Mouse (Mus musculus): ENCODE measurements around the gene Mlana.

Mlana gene

DNA sequence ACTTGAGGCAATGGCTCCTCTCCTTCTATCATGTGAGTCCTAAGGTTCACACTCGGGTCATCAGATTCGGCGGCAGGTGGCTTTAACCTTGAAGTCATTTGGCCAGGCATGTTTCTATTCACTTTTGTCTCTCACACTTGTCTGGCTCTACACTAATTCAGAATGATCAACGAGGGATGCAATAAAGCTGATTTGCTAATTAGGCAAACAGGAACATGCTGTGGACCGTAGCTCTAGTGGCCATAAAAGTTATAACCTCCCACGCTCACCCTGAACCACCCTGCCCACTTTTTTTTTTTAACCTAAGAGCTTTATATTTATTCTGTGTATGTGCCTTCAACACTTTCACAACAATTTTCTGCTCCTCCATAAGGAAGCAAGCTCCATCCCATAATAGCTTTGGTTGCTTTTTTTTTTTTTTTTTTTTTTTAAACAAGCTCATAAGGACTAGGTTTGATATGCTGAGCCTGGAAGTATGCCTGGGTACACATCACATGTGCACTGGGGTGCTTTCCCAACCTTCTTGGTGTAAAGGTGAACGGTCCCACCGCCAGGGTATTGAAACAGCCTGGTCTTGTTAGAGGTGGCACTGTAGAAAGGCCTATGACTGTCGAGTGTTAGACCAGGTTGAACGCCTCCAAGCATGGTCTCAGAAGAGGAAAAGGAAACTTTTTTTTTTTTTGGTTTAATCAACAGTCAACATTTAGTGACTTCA is 21.0 kb upstream of the Mlana start:
- DNase-seq: no peak

DNA sequence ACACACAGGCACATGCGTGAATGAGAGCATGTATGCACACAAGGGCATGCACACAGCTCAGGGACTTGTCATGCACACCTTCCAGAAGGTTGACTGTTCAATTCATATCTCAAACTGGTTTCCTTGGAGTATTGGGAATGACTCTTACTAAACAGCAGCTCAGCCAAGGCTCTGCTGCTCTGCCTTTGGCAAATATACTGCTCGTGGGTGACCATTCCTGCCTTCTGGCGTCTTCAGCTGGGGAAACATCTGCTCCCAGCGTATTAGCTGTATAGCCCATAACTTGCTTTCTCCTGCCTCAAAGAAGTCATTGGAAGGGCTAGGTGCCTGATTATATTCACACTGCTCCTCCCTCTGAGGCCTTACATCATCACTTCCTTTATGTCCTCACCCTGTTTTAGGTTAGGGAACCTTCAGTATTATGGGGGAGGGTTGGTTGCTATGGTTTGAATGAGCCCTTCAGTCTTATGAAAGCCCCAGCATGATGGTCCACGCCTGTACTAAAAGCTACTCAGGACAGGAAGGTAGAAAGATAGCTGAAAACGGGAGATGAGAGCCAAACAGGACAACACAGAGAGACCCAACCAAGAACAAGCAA is 19.3 kb upstream of the Mlana start:
- DNase-seq: no peak

GRCm38 (mm10) chr19:29680182-29681152 is 17.2 kb upstream of the Mlana start:
- no peak for DNase-seq

- peak; percentile 78 for DNase-seq
Measured at GRCm38 (mm10) chr19:29683844-29684540, 13.6 kb upstream of the Mlana start.

DNA sequence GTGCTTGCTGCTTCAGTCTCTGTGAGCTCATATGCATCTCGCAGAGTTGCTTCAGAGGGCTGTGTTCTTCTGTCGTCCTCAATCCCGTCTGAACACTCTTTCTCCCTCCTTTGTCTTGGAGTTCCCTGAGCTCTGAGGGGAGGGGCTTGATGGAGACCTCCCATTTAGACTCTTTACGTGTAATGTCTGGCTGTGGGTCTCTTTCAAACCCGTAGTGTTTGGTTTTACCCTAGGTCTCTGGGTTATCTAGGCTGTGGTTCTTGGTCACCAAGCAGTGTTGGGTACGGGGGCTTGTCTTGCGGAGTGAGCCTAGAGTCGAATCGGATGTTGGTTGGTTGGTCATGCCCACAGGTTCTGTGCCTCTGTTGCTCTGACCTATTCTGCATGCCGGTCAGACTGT is 2.6 kb upstream of the Mlana start:
- DNase-seq: no peak

DNA sequence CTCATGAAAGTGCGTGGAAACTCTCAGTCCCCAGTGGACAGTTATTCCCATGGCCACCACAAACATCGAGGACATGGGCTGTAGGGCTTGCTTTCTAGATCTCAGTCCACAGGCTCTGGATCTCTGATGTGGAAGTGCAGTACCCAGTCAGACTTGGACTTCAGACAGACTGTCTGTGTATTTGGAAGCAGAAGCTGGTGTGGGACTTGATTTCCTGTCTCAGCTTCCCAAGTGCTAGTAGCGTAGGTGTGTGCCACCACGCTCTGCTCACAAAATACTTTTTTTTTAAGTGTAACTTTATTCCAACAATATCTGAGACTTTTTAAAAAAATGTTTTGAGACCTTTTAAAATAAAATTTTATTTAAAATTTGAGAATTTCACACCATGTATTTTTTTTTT is 1.3 kb upstream of the Mlana start:
- DNase-seq: no peak

- DNase-seq: no peak
Measured at GRCm38 (mm10) chr19:29696840-29697239, 784 bp upstream of the Mlana start.

DNA sequence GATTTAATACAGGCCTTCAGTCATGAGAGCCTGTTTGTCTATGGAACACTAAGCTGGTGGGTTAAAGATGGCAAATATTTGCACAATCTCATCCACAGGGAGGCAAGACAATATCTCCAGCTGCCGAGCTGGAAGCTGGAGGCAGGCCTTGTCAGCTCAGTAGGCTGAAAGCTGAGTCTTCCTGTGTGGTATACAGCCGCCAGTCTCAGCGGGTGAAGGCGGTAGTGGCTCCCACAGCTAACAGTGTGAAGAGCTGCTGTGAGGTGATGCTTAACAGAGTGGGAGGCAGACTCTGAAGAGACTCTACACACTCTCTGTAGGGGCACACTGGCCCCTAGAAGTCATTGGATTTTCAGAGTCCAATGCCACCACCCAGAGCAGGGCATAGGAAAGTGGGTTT is 4.1 kb downstream of the Mlana start:
- DNase-seq: no peak

- no peak for DNase-seq
Measured at GRCm38 (mm10) chr19:29704436-29704835, 6.8 kb downstream of the Mlana start.

GRCm38 (mm10) chr19:29707314-29707898 is 9.8 kb downstream of the Mlana start:
- DNase-seq: no peak

GRCm38 (mm10) chr19:29708003-29708402 is 10.4 kb downstream of the Mlana start:
- DNase-seq: peak; percentile 33

DNA sequence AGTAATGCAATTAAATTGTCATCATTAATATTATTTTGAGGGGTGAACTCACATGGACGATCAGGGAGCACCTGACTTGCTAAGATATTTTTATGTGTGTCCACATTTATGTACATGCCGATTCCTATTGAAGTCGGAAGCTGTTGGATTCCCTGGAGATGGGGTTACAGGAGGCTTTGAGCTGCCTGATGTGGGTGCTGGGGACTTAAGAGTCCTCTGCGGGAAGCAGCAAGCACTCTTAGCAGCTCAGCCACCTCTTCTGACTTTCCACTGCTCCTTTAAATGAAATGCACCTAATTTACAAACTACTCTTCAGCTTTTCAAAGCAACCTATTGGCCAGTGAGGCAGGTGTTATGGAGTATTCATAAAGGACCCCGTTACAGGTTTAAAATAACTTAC is 10.8 kb downstream of the Mlana start:
- DNase-seq: no peak

DNA sequence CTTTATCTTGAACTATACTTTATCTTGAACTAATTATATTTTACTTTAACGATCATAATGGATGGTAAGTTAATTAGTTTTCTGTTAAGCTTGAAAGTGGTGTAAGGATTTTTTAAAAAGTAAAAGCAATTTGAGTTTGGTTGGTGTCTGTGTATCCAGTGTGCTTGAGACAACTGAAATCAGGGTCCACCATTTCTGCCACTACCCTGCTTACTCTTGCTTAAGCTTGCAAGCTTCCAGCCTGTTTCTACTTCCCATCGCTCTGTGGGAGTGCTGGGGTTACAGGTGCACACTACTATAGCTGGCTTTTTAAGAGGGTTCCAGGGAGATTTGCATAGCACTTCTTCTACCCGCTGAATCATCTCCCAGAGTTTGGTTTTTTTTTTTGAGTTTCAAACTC is 11.8 kb downstream of the Mlana start:
- DNase-seq: no peak

- DNase-seq: no peak
Measured at GRCm38 (mm10) chr19:29713451-29713850, 15.8 kb downstream of the Mlana start.

DNA sequence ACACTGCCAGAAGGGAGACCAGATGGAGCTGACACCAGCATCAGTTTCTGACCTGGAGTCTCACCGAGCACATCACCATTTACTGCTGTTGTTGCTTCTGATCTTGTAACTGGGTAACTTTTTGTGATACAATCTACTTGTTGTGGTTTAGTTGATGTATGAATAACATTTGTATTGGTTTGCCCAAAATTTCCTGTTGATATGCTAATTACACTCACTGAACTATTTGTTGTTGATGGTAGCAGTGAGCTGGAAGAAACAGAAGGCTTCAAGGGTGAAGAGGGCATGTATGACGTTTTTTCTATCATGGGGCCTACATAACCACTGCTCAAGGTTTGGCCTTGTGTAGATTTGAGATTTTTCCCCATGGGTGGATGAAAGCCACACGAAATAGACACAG is 20.2 kb downstream of the Mlana start:
- DNase-seq: no peak

DNA sequence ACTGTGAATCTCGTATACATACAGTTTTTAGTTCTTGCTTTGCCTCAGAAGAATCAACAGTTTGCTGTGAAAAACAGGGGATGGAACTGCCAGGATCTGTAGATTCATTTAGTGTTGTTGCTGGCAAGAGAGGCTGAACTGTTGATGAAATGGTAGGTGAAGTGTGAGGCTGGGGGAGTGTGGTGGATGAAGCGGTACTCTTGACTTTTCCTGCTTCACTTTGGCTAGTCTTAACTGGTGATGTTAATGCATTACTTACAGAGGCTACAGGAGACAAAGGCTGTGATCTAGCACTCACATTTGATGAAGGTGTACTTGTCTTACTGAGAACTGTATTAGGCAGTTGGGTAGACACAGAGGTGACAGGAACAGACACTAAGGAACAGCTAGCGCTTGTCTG is 20.9 kb downstream of the Mlana start:
- DNase-seq: no peak

GRCm38 (mm10) chr19:29735421-29735820 is 37.8 kb downstream of the Mlana start:
- DNase-seq: no peak

DNA sequence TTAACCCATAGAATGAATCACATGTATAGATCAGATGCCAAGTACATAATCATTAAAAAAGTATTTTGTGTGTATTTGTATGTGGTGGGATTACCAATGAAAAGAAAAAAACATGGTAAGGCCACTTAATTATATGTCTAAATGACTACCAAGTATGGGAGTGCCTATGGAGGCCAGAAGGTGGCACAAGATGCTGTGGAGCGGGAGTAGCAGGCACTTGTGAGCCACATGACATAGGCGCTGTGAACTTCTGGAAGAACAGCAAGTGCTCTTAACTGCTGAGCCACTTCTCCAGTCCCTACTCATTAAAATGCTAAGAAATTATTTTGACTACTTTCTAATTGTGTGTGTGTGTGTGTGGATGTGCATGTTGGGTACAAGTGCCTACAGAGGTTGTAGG is 42.0 kb downstream of the Mlana start:
- DNase-seq: peak; percentile 10

DNA sequence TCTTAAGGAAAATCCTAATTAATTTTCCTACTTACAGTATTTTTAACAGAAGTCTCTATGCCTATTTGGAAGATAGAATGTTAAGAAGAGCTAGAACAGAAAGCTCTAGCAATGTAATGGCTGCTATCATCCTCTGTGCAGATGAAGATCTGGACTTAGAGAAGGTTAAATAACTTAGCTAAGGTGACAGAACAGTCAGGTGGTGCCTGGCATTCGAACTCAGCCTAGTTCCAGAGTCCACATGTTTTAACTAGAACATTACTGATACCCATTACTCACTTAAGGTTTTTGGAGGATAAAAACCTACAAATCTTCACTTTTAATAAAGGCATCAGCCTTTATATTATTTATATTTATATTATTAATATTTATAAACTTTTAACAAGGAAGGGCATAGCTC is 43.0 kb downstream of the Mlana start:
- no peak for DNase-seq

DNA sequence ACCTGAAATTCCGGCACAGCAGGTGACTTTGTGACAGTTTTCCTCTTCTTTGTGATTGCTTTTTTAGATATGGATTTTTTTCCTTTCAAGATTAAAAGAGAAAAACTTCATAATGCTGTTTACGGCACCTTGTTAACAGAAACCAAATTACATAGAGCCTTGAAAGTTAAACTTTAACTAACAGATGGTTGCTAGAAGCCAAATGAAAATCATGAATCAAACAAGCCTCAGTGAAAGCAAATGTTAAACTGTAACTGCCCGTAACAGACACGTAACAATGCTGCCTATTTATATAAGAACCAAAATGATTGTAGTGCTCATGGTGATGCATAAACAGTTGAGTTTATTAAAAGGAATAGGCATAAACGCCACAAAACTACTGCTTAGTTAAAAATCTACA is 45.9 kb downstream of the Mlana start:
- no peak for DNase-seq

DNA sequence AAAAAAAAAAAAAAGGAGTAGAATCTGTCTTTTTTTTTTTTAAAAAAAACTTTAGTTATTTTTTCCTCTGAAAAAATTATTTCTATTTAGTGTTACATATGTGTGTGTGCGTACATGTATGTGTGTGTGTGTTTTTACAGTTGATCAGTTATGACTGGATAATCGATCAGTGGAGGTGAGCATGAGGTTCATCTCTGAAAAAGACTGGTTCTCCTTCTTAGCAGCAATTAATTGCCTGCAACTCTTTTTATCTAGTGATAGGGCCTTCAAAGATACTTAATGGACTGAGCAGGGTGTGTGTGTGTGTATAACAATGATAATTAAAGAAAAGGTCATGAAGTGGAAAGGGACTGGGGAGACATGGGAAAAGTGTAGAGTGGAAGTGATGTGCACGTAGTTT is 53.4 kb downstream of the Mlana start:
- no peak for DNase-seq

DNA sequence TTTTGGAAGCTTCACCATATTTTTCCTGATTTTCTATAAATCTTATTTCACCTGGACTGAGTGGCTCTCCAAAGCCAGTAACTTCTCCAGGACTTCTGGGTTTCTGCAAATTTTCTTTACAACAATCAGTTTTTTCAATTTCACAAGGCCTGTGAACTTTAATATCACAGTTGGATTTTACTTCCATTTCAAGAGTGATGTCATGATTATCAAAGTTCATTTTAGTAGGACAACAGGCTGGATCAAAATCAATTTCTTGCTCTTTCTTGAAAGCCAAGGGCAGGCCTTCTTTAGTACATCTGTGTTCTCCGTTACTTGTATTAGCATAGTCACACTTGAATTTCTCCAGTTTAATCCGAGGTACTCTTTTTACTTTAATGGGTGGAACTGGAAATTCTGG is 56.3 kb downstream of the Mlana start:
- DNase-seq: no peak
